Mouse (Mus musculus) megakaryocyte, adult 5-6 weeks (primary cell): ENCODE results near the gene Acot2. TPM values are rescaled to one million over a fixed set of nuclear protein-coding genes. Genes with fewer than 3 reads are reported as not detected.
"Not testable (repeated sequence)": the region's sequence is repeated elsewhere in the genome, so short reads cannot be mapped to it uniquely, and the experiment has no call there.

Experiments used
- ATAC-seq: 2 replicates; pipeline ENCODE4 v1.8.0; 2016; ENCODE audit warnings: mild to moderate bottlenecking, inconsistent platforms; ENCODE audit not compliant: poor library complexity, severe bottlenecking
- total RNA-seq, 2 experiments: library from RNA; stranded (forward) in 1 of 2; stranded (reverse) in 1 of 2; fragments of 153-499, 151-499 nt in 1 of 2; fragments of 221-1000, 200-1000 nt in 1 of 2; gene quantifications; 2 replicates each; pipeline versions ENCODE4 v1.2.3 to v1.2.4; 2015 to 2017

Gene Acot2
- total RNA-seq, 2 experiments from 2014 or later, result 4.2 to 5.4 TPM

- ATAC-seq, result no peak
These were observed 9.6 kb downstream of the Acot2 start for GRCm38 (mm10) chr12:83997221-83997620.

GRCm38 (mm10) chr12:83998341-83999107, 10.9 kb downstream of the Acot2 start:
- no peak for ATAC-seq

GRCm38 (mm10) chr12:83999237-83999636, 11.6 kb downstream of the Acot2 start:
- ATAC-seq, result peak; percentile 24; the same call in 1 of the 2 replicates

DNA sequence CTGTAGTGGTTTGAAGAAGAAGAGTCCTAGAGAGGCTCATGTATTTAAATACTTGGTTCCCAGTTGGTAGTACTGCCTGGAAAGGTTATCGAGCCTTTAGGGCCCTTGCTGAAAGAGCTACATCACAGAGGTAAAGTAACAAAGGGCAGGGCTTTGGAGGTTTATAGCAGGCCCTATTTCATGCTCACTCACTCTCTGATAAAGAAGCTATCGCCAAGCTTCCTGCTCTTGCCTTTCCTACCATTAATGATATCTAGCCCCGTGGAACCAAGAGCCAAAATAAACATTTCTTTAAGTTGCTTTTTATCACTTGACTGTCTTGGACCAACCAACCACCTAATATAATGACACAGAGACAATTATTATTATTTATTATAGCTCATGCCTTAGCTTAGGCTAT, 12.8 kb downstream of the Acot2 start:
- no peak for ATAC-seq

DNA sequence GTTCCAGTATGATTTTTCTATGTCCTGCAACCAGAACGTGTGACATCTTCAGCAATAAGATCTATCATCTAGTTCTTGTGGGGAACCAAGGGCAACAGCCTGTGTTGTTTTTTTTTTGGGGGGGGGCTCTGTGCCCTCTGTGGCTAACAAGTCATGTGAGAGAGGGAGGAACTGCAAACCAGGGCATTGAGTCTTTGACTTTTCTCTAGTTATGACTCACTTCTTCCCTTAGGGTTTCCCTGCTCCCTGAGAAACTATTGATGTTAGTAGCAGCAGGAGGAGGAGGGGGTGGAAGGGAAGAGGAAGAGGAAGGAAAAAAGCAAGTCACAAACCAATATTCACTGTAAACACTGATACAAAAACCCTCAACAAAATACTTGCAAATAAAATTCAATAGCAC, 16.2 kb downstream of the Acot2 start:
- no peak for ATAC-seq

DNA sequence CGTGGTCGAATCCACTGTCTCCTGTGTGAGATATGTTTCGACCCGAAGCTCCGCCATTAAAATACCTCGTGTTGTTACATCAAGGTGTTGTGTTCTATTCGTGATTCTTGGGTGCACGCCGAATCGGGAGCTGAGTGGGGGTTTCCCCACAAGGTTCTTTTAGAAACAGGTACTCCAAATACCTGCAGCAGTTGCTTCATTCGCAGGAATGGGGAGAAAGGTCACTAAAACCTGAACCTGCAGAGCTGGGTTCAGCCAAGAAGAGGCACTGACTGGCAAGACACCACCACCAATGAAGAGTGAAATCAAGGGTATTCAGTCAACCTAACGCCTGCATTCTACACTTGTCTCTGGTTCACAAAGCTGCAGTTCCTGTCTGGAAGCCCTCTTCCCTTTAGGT, 20.6 kb downstream of the Acot2 start:
- ATAC-seq, result no peak

DNA sequence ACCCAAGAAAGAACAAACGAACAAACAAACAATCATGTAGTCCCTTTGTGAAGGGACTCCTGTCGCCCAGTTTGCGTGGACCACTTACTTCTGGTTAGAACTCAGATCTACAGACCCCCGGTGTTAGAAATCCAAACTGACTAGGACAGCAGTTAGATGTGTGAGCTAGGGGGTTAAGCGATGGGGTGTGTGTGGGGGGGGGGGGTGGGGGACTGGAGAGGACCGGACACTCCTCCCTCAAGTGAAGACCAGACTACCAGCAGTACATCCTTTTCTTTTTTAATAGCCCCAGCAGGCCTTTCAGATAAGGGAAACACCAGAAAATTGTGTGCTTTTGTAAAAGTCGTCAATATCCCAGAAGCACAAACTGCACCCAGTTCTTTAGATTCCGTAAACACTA, 21.1 kb downstream of the Acot2 start:
- no peak for ATAC-seq

DNA sequence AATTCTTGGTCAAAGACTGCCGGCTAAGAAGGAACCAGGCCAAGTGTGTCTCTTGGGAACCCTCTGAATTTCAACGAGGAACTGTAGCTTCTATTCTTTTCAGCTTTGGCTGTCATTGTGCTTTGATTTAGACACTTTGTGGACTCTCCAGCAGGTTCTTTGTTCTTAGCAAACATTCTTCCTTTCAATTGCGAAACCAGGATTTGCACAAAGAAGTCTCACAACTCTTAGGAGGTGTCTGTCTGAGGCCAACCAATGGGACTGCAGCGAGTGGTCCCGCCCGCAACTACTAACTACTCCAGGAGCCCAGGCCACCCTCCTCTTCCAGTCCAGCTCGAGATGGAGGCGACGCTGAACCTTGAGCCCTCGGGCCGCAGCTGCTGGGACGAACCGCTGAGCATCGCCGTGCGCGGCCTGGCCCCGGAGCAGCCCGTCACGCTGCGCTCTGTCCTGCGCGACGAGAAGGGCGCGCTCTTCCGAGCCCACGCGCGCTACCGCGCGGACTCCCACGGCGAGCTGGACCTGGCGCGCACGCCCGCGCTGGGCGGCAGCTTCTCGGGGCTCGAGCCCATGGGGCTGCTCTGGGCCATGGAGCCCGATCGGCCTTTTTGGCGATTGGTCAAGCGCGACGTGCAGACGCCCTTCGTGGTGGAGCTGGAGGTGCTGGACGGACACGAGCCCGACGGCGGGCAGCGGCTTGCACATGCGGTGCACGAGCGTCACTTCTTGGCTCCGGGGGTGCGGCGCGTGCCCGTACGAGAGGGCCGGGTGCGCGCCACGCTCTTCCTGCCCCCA, 21.7 kb downstream of the Acot2 start, which contains the start of gene Acot1:
Gene Acot1 (plus strand): TSS at position 320 of the 795 bp plus-strand sequence.
- peak; percentile 87 for ATAC-seq

DNA sequence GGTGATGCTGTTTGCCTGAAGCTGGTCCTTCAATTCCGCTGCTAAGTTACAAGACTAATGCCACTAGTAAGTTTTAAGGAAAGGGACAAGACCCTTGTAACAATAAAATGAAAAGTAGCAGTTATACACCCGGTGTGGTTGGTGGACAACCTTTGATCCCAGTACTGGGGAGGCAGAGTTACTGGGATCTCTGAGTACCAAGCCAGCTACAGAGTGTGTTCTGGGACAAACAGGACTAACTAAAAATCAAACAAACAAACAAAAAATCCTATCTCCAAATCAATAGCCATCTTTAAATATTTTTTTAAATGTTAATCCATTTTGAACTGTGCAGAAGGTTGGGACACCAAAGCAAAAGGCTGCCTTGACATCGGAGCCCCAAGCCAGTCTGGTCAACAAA, 22.5 kb downstream of the Acot2 start:
- ATAC-seq, result no peak

DNA sequence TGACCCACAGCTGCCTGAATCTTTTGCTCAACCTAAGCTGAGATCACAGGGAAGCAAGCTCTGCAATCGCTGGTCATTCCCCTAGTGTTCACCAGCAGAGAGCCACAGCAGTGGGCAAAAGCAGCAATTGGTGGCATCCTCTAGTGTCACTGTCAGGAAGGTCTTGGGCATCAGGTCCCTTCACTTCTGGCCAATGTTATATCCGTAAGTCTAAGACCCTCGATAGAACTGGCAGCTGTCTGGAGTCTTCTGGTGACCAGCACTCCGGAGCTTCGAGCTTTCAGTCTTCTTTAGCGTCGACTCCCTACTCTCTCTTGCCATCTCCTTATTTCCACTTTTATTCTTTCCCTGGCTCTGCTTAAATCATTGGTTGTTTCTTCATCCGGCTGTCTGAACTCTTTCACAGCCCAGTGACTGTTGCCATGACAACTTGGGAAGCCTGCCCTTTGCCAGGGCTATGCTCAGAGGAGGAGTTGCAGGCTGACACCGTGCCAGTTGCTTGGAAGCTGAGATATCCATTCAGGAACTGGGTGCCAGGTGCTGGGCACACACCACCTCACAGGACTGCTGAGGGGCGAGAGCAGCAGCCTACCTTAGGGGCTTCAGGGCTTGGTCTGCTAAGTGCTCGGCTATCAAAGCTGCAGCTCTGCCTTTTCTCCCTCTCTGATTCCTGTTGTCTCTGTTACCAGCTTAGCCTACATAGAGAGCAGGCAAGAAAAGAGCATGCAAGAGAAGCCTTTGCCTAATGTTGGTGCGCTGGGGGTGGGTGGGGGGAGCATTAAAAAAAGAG, 23.8 kb downstream of the Acot2 start:
- ATAC-seq, result no peak

DNA sequence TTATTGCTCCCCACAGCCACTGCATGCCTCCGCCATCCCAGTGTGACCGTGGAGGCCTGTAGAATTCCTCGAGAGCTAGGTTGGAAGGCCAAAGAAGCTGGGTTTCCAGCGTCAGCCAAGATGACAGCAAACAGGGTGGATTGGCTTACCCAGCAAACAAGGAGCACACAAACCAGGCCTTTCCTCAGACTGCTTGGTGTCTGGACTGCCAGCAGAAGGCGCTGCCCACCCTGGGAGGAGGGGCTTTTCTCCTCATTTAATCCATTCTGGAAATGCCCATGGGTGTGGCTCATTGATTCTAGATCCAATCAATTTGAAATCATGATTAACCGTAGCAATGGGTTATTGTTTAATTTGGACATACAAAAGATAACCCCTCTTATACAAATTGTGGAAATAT, 25.5 kb downstream of the Acot2 start:
- ATAC-seq, result no peak

DNA sequence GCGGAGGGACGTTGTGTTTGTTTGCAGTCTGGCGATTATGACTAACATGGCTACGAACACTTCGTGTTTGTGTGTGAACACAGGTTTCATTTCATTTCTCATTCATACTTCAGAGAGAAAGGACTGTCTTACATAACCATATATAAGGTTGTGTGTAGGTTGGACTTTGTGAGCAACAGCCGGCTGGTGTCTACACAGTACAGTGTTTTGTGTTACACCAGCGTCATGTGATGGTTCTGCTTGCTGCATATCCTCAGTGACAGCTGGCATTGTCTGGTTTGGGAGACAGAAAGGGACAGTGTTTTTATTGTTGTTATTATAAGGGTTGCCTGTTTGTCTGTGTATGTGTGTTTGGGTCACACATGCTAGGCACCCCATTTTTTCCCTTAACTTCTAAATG, 26.0 kb downstream of the Acot2 start:
- ATAC-seq, result no peak

GRCm38 (mm10) chr12:84020528-84020927, 32.9 kb downstream of the Acot2 start:
- peak; percentile 61 for ATAC-seq

DNA sequence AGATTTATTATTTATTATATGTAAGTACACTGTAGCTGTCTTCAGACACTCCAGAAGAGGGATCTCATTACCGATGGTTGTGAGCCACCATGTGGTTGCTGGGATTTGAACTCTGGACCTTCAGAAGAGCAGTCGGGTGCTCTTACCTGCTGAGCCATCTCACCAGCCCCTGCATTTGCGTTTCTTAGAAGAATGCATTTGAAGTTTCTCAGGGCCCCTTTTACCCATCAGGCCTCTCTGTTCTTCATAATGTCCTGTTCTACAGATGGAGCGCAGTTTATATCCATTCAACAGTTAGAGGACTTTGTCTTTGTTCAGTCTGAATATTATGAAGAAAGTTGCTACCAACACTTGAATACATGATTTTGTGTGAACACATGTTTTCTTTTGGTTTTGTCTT, 34.6 kb downstream of the Acot2 start:
- ATAC-seq, result not testable (repeated sequence)

DNA sequence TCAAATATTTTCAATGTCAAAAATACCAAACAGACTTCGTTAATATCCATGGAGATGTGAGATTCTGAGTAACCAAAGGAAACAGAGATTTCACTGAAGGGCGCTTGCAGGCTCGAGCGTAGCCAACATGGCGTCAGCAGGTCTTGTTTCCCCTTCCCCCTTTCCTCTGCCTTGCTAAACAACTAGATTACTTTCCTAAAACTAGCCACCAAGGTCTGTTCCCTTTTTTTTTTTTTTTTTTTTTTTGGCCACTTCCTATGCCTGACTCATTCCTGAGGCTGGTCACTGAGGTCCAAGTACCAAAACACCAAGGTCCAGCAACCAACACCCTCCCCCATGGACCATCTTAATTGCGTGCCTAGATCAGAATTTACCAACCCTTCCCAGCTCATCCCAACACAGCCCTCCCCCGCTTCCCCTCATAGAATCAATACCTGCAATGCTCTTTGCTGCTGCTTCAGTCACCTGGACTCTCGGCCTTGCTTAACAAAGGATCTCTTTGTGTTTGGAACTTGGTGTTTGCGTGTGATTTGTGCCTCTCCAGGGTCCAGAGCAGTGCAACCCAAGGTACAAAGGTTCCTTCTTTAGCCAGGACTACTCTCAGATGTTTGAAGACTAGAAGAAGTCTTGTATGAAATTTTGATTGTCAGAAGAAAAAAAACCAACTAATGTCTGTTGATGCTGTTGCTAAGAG, 35.5 kb downstream of the Acot2 start:
- peak; percentile 88 for ATAC-seq

DNA sequence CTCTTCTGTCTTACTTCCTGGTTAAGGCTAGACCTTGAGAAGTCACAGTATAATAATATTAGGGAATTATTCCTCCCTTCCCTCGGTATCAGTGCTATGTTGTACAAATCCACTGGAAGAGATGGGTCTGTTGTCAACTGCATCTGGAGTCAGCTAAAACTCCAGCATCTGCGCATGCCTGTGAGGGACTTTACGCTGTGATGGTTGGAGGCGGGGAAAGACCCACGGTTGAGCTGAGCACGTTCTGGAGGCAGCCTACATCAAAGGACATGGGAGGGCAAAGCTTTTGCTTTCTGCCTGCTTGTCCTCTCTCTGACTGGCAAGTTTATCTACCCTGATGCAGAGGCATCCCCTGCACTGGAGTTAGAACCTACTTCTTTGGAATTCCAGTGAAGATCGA, 38.2 kb downstream of the Acot2 start:
- ATAC-seq, result no peak

DNA sequence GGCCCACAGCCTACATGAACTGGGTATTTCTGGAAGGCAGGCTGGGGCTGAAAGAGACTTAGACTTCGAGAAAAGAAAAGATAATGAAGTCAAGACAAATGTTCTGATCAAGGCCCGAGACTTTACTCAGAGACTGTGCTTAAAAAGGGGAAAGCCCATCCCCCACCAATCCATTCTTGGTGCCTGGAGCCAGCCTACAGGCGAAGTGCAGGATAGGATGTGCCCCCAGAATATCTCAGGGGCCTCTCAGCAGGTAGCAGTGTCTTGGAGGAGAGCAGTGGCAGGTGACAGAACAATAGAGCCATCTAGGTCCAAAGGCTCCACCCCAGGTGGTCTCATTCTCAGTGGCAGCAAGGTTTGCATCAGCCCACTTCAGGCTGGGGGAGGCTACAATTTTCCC, 40.7 kb downstream of the Acot2 start:
- ATAC-seq, result not testable (repeated sequence)

- ATAC-seq, result not testable (repeated sequence)
These were observed 41.4 kb downstream of the Acot2 start for GRCm38 (mm10) chr12:84029043-84029442.

DNA sequence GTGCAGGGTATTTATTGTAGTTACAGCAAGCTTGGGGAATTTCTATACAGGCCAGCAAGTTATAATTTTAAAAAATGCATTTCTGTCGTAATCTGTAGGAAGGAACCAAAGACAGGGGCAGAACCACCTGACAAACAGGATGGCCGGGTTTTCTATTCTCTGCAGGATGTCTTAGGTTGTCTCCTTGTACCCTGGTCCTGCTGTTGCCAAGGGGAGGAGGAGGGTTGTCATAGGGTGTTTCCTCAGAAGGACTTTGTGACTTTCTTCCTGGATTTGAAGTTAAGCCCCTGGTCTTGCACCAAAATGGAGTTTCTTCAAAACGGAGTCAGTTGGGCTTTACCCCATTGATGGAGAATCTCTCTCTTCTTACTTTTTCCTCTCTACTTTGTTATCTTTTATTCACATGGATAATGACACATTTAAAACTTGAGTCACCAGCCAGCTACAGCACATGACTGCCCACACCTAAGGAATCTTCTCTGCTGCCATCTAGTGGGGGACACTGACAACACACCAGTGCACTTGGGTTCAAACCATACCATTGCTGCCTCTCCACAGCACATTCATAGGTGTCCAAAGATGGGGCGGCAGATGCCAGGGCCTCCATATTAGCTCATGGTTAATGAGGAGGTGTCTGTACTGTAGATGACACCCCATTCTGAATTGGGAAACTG, 43.1 kb downstream of the Acot2 start:
- ATAC-seq, result peak; percentile 98

DNA sequence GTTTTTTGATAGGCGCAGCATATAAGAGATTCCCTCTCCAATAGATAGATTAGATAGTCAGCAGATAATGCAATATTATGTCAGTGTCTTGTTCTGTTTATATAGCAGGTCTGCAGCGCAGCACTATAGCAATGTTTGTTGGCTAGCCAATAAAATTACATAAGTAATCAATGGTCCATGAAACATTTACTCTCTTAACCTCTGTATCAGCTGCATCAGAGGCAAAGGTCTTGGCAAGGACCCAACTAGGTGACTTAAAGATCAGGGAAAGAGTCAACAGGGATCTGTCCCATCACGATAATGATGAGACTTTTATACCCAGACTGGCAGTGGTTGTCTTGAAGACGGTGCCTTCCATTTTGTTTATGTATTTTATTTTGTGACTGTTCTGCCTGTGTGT, 45.2 kb downstream of the Acot2 start:
- ATAC-seq, result no peak
